Mouse (Mus musculus): ENCODE measurements at regions not wholly inside any gene's neighbourhood (a gene's known extent, or its start where the extent isn't known, plus 50 kb on each side); places are given as distances from the start of the nearest gene placed in this dataset.

DNA sequence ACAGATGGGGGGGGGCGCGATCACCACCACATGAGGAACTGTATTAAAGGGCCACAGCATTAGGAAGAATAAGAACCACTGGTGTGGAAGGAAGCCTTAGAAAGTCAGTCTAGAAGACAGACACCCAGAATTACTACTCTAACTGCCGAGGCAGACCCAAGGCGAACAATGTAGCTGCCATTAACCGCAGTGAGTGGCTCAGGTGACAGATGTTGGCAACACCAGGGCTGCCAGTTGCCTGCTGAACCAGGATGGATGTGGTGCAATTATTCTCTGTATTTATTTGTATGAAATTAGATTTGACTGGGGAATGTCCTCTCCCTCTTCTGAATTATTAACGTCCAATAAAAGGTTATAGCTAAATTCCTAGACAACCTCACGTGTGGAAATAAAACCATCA, 124.7 kb downstream of the 4930564D02Rik start:
- H3K27ac ChIP-seq: no peak overlapping the region
- no peaks in the 10 kb centered on the region for H3K9me3 ChIP-seq
- no peaks in the 10 kb centered on the region for H3K27me3 ChIP-seq
- no peak overlapping the region for H3K4me3 ChIP-seq
- H3K4me2 ChIP-seq (replicated peaks): no peak overlapping the region
- ATAC-seq (ENCODE audit: low FRiP score, low read depth): no peak
- peaks cover 10% of the 10 kb centered on the region for H3K4me1 ChIP-seq
- H3K36me3 ChIP-seq: no peaks in the 10 kb centered on the region
- 58% methylated on average over 7 of the region's 7 CpGs for WGBS
- no peak overlapping the region for H3K9ac ChIP-seq

DNA sequence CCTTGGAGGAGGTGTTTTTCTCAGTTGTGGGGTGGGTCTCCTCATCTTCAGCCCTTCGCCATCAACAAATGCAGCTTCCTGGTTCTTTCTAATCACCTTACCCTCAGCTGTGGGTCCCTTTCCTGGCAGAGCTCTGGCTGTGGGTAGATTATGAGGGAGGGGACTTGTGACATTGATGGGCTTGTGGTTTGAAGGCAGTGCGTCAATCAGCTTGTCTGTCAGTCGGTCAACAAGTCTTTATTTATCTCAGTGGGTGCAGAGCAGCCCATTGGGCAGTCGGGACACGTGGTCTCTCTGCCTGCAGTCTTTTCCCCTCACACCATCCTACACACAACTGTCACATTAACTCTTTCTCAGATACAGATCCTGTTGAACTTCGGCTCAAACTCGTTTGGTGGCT, 125.2 kb downstream of the 4930564D02Rik start:
- H3K9ac ChIP-seq: no peak overlapping the region
- H3K36me3 ChIP-seq: no peaks in the 10 kb centered on the region
- H3K27ac ChIP-seq: no peak overlapping the region
- WGBS: 60% methylated on average over 7 of the region's 7 CpGs
- no peak overlapping the region for H3K4me3 ChIP-seq
- no peak for ATAC-seq (ENCODE audit: low FRiP score, low read depth)
- no peak overlapping the region for H3K4me2 ChIP-seq (replicated peaks)
- H3K9me3 ChIP-seq: no peaks in the 10 kb centered on the region
- peaks cover 10% of the 10 kb centered on the region for H3K4me1 ChIP-seq
- no peaks in the 10 kb centered on the region for H3K27me3 ChIP-seq

DNA sequence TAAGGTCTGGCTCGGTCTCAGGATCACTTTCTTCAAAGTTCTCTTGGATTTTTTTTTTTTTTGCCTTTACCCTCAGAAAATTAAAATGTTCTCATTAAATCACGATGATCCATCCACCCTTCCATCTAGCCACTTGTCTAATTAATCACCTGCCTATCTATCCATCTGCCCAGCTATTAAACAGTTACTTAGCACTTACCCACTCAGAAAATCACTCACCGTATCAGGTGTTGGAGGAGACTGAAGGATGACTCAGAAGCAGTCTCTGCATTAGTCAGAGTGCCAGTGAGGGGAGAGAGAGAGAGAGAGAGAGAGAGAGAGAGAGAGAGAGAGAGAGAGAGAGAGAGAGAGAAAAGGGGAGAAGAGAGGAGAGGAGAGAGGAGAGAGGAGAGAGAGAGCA, 134.1 kb downstream of the 4930564D02Rik start:
- Histone ChIP-seq H3K4me2 (replicated peaks) (no peak overlapping the region), H3K4me1 (peaks cover 14% of the 10 kb centered on the region; the same call in 1 of the 2 replicates), H3K27ac (no peak overlapping the region), H3K27me3 (no peaks in the 10 kb centered on the region), H3K9ac (no peak overlapping the region), H3K36me3 (no peaks in the 10 kb centered on the region), H3K4me3 (no peak overlapping the region), H3K9me3 (no peaks in the 10 kb centered on the region)
- 80% methylated on average over 3 of the region's 3 CpGs for WGBS
- ATAC-seq (ENCODE audit: low FRiP score, low read depth): no peak

DNA sequence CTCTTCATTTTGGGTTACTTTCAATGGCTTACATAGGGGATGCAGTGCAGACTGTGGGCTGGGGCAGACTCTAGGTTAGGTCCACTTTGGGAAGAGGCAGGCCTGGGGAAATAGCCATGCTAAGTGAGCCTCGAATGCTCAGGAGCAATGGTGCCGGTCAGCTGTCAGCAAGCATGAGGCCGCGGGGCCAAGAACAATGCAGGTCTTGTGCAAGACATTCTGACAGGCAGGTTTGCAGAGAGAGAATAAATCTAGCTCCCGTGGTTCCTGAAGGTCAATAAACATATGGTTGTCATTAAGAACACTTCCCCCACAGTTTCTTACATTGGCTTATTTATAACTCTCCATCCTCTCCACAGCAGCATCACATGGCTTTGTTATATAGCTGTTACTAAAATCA, 142.5 kb downstream of the 4930564D02Rik start:
- no peak overlapping the region for H3K9ac ChIP-seq
- no peaks in the 10 kb centered on the region for H3K27me3 ChIP-seq
- no peaks in the 10 kb centered on the region for H3K36me3 ChIP-seq
- peak; percentile 24; the same call in 1 of the 2 replicates for ATAC-seq (ENCODE audit: low FRiP score, low read depth)
- H3K9me3 ChIP-seq: no peaks in the 10 kb centered on the region
- H3K4me1 ChIP-seq: peaks cover 8% of the 10 kb centered on the region
- no peak overlapping the region for H3K27ac ChIP-seq
- no peak overlapping the region for H3K4me2 ChIP-seq (replicated peaks)
- WGBS: 11% methylated on average over 5 of the region's 5 CpGs
- no peak overlapping the region for H3K4me3 ChIP-seq

DNA sequence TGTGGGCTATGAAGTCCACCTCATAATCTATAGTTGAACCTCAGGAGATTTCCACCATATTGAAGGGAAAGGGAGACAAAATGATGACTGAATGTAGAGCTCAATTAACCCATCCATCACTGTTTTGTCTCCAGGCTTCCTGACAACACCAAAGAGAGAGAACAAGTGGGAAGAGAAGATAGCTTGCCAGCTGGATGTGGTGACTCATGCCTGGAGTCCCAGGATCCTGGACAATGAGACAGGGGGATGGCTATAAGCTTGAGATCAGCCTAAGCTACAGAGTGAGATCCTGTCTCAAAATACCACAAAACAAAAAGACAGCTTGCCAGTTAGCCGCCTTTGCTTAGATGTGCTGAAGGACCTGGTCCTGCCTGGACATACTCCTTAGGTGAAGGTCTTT, 144.4 kb downstream of the 4930564D02Rik start:
- Histone ChIP-seq H3K27me3 (no peaks in the 10 kb centered on the region), H3K9ac (no peak overlapping the region), H3K9me3 (no peaks in the 10 kb centered on the region), H3K4me1 (peaks cover 6% of the 10 kb centered on the region), H3K36me3 (no peaks in the 10 kb centered on the region), H3K4me3 (no peak overlapping the region), H3K4me2 (replicated peaks) (no peak overlapping the region), H3K27ac (no peak overlapping the region)
- no peak for ATAC-seq (ENCODE audit: low FRiP score, low read depth)
- 82% methylated on average over 1 of the region's 1 CpGs for WGBS

DNA sequence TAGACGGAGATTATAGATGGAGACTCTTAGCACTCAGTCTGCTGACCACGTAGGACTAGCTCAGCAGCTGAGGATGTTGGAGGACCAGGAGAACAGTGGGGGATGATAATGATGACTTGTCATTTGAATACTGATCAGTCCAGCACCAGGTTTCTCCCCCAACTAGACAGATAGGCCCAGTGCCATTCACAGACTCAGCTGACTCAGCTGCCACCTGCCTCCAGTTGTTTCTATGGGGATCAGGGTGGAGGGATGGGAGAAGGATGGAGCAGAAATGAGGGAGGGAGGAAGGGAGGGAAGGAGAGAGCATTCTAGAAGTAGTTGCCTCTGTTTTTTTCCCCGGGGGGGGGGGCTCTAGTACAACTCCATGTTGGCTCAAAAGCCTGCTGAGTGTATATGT, 145.1 kb downstream of the 4930564D02Rik start:
- no peak for ATAC-seq (ENCODE audit: low FRiP score, low read depth)
- no peaks in the 10 kb centered on the region for H3K36me3 ChIP-seq
- peaks cover 6% of the 10 kb centered on the region for H3K4me1 ChIP-seq
- no peak overlapping the region for H3K4me2 ChIP-seq (replicated peaks)
- no peaks in the 10 kb centered on the region for H3K9me3 ChIP-seq
- no peak overlapping the region for H3K9ac ChIP-seq
- no peak overlapping the region for H3K4me3 ChIP-seq
- 66% methylated on average over 3 of the region's 3 CpGs for WGBS
- no peak overlapping the region for H3K27ac ChIP-seq
- H3K27me3 ChIP-seq: no peaks in the 10 kb centered on the region

DNA sequence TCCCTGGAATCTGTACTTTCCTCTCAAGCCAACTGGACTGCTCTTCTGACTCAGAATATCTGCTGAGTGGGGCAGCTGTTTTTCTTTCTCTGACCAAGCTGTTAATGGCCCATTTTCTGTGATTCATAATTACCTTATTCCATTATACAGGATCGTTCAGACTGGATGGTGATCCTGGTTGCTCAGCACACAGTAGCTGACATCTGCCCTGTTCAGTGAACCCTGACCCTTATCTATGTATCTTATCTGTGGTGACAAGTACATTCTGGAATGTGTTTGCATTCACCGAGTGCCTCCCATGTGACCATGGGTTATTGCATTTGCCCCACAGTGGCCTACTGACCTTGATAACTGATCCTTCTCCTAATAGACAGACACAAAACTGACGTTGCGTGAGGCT, 148.2 kb downstream of the 4930564D02Rik start:
- Histone ChIP-seq H3K4me3 (no peak overlapping the region), H3K9ac (no peak overlapping the region), H3K9me3 (no peaks in the 10 kb centered on the region), H3K4me2 (replicated peaks) (no peak overlapping the region), H3K27ac (no peak overlapping the region), H3K27me3 (no peaks in the 10 kb centered on the region), H3K4me1 (no peaks in the 10 kb centered on the region), H3K36me3 (no peaks in the 10 kb centered on the region)
- no peak for ATAC-seq (ENCODE audit: low FRiP score, low read depth)
- 56% methylated on average over 4 of the region's 4 CpGs for WGBS

DNA sequence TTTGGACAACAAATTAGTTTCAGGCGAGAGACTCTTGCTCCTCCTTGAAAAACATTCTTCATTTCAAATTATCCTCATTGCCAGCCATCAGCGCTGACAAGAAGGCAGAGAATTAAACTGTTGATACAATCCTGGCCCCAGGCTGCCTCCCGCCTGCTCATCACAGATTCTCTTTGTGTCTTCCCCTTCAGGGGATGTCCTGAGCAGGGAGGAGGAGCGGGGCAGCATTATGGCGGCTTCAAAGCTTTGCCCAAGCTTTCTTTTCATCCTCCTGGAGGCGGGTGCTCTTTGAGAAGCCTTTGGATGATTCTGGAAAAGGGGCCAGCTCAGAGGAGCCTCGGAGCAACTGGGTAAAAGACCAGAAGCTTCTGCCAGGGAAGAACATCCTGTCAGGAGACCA, 149.1 kb downstream of the 4930564D02Rik start:
- no peak for ATAC-seq (ENCODE audit: low FRiP score, low read depth)
- Histone ChIP-seq H3K9me3 (no peaks in the 10 kb centered on the region), H3K4me1 (no peaks in the 10 kb centered on the region)

DNA sequence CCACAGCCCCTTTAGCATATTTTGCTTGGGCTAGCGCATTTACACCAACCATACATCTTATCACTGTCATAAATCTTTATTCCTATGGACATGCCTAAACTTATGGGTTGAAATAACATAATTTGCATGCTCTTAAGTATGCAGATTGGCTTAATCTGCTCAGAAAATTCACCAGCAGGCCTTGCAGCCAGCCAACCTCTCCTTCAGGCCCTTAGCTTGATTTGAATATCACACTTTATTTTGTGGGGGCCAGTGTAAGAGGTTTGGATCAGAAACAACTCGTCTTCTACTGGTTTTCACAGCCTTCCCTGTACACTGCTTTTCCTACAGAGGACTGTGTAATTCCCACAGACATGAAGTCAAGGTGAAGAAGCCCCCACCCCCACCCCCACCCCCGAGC, 153.0 kb downstream of the 4930564D02Rik start:
- 79% methylated on average over 3 of the region's 3 CpGs for WGBS
- no peak overlapping the region for H3K9ac ChIP-seq
- no peak overlapping the region for H3K27ac ChIP-seq
- peaks cover 2% of the 10 kb centered on the region; the same call in 1 of the 2 replicates for H3K27me3 ChIP-seq
- no peaks in the 10 kb centered on the region for H3K36me3 ChIP-seq
- no peak overlapping the region for H3K4me2 ChIP-seq (replicated peaks)
- H3K4me1 ChIP-seq: peaks cover 5% of the 10 kb centered on the region; the same call in 1 of the 2 replicates
- ATAC-seq (ENCODE audit: low FRiP score, low read depth): no peak
- no peak overlapping the region for H3K4me3 ChIP-seq
- no peaks in the 10 kb centered on the region for H3K9me3 ChIP-seq

More for the DNA sequence above, 149.1 kb downstream of the 4930564D02Rik start:
- 62% methylated on average over 7 of the region's 7 CpGs for WGBS
- no peak overlapping the region for H3K27ac ChIP-seq
- H3K27me3 ChIP-seq: no peaks in the 10 kb centered on the region
- no peak overlapping the region for H3K4me3 ChIP-seq
- no peak overlapping the region for H3K9ac ChIP-seq
- no peak overlapping the region for H3K4me2 ChIP-seq (replicated peaks)
- no peaks in the 10 kb centered on the region for H3K36me3 ChIP-seq

DNA sequence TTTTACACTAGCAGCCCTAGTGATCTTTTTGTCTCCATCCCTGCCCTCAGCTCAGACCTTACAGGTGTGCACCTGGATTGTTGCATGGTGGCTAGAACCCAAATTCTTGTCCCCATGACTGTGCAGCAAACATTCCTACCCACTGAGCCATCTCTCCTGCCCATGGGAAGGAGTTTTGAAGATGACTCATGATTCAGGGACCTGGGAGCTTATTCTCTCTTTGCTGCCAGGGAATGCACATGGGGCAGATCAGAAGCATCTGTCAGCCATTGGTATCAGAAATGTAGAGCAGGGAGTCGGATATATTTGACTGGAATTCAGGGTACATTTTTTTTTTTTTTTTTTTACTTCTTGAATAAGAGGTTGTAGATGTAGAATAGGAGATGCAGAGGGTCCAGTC, 154.0 kb downstream of the 4930564D02Rik start:
- no peak overlapping the region for H3K27ac ChIP-seq
- WGBS: 63% methylated on average over 1 of the region's 1 CpGs
- ATAC-seq (ENCODE audit: low FRiP score, low read depth): no peak
- no peak overlapping the region for H3K9ac ChIP-seq
- no peak overlapping the region for H3K4me3 ChIP-seq
- H3K36me3 ChIP-seq: no peaks in the 10 kb centered on the region
- H3K9me3 ChIP-seq: no peaks in the 10 kb centered on the region
- peaks cover 5% of the 10 kb centered on the region; the same call in 1 of the 2 replicates for H3K4me1 ChIP-seq
- H3K4me2 ChIP-seq (replicated peaks): no peak overlapping the region
- H3K27me3 ChIP-seq: peaks cover 8% of the 10 kb centered on the region

DNA sequence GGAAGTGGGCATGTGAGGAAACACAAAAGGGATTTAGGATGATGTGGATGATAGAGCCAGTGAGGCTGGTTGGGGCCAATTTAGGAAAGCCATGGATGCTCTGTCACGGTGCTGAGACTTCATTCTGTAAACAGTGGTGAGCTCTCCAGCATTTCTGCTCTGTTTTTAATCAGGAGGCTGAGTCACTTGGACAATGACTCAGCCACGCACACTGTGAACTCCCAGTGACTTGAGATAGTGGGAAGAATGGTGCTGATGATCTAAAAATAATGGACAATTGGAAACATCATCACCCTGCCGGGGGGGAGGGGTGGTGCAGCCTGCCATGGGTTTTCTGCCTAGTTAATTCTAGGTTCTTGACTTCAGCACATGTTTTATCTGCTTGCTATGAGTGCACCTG, 156.3 kb downstream of the 4930564D02Rik start:
- Histone ChIP-seq H3K4me1 (peaks cover 5% of the 10 kb centered on the region; the same call in 1 of the 2 replicates), H3K27me3 (peaks cover 8% of the 10 kb centered on the region), H3K9me3 (no peaks in the 10 kb centered on the region), H3K4me2 (replicated peaks) (no peak overlapping the region), H3K36me3 (no peaks in the 10 kb centered on the region), H3K27ac (no peak overlapping the region), H3K9ac (no peak overlapping the region), H3K4me3 (no peak overlapping the region)
- no peak for ATAC-seq (ENCODE audit: low FRiP score, low read depth)
- 58% methylated on average over 3 of the region's 3 CpGs for WGBS

DNA sequence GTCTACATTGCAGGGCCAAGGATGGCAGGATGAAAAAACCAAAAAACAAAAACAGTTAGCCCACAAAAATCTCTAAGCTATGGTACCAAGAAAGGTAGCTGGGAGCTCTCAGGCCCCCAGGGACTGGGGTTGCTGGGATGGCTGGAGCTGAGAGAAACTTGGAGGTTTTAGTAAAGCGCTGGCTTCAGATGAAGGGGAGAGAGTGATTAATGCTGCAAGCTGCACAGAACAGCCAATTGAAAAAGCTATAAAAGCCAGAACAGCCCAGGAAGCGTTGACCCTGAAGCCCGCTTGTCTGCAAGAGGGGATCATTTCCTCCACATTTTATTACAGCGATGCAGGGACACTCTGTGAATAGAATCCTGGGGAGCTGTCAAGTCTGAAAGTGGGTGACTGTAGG, 157.0 kb downstream of the 4930564D02Rik start:
- WGBS: 4% methylated on average over 4 of the region's 4 CpGs
- no peak overlapping the region for H3K4me2 ChIP-seq (replicated peaks)
- H3K4me1 ChIP-seq: peaks cover 5% of the 10 kb centered on the region; the same call in 1 of the 2 replicates
- no peaks in the 10 kb centered on the region for H3K36me3 ChIP-seq
- ATAC-seq (ENCODE audit: low FRiP score, low read depth): no peak
- H3K9me3 ChIP-seq: no peaks in the 10 kb centered on the region
- H3K9ac ChIP-seq: 0 out of 2 replicates have a peak overlapping the region, but pooled peaks have one; percentile 31
- H3K4me3 ChIP-seq: no peak overlapping the region
- H3K27ac ChIP-seq: no peak overlapping the region
- H3K27me3 ChIP-seq: peaks cover 8% of the 10 kb centered on the region

DNA sequence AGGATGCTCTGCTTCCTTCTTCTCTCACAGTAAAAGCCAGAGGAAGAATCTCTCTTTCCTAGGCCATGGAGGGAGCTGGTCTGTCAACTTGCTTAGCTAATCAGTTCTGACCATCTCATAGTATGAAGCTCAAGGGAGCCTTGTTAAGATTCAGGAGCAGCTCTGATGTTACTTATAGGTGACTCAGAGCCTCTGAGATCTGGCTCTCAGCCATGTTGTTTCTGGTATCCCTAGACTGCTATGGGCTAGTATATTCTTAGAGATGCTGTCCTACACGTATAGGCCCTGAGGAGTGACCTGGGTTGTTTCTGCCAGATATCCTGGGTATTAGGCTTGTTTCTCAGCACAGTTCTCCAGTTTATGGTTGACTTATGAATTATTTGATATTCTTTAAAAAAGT, 160.9 kb downstream of the 4930564D02Rik start:
- no peak overlapping the region for H3K4me3 ChIP-seq
- peaks cover 5% of the 10 kb centered on the region; the same call in 1 of the 2 replicates for H3K4me1 ChIP-seq
- no peak overlapping the region for H3K4me2 ChIP-seq (replicated peaks)
- H3K9ac ChIP-seq: no peak overlapping the region
- no peak overlapping the region for H3K27ac ChIP-seq
- H3K27me3 ChIP-seq: peaks cover 8% of the 10 kb centered on the region
- H3K36me3 ChIP-seq: no peaks in the 10 kb centered on the region
- ATAC-seq (ENCODE audit: low FRiP score, low read depth): no peak
- H3K9me3 ChIP-seq: no peaks in the 10 kb centered on the region
- WGBS: 64% methylated on average over 1 of the region's 1 CpGs
